Mouse (Mus musculus) embryo, embryonic 10 days (tissue): ENCODE measurements around the gene Mier1.
A peak's percentile ranks its signal among the peaks of the same experiment; 100 is the strongest.

Experiments
- DNase-seq: peaks from one replicate; pipeline ENCODE4 v3.0.0-alpha.2; 2015; ENCODE audit warnings: low spot score

Gene Mier1

GRCm38 (mm10) chr4:103114184-103115111, at the start of gene Mier1, which contains the start of gene Wdr78:
Gene Mier1, plus strand, starts transcription at chr4:103114390.
Gene Wdr78, minus strand, starts transcription at chr4:103114555.
- peak; percentile 96 for DNase-seq

GRCm38 (mm10) chr4:103064421-103064820, 49.8 kb upstream of the Mier1 start:
- DNase-seq, result no peak

GRCm38 (mm10) chr4:103064976-103065375, 49.2 kb upstream of the Mier1 start:
- no peak for DNase-seq

- no peak for DNase-seq
Measured at GRCm38 (mm10) chr4:103067906-103068655, 46.1 kb upstream of the Mier1 start.

GRCm38 (mm10) chr4:103070631-103071030, 43.6 kb upstream of the Mier1 start:
- DNase-seq, result no peak

GRCm38 (mm10) chr4:103085237-103085636, 29.0 kb upstream of the Mier1 start:
- no peak for DNase-seq

GRCm38 (mm10) chr4:103095921-103096320, 18.3 kb upstream of the Mier1 start:
- no peak for DNase-seq

- no peak for DNase-seq
Measured at GRCm38 (mm10) chr4:103098532-103098931, 15.7 kb upstream of the Mier1 start.

- no peak for DNase-seq
Measured at GRCm38 (mm10) chr4:103112651-103113050, 1.5 kb upstream of the Mier1 start.

GRCm38 (mm10) chr4:103113402-103113801, 788 bp upstream of the Mier1 start:
- peak; percentile 17 for DNase-seq

GRCm38 (mm10) chr4:103118888-103119228, 4.7 kb downstream of the Mier1 start:
- DNase-seq, result no peak

GRCm38 (mm10) chr4:103119229-103120027, 5.2 kb downstream of the Mier1 start:
- peak; percentile 76 for DNase-seq

GRCm38 (mm10) chr4:103120028-103120384, 5.8 kb downstream of the Mier1 start:
- no peak for DNase-seq

- no peak for DNase-seq
Measured at GRCm38 (mm10) chr4:103120395-103120794, 6.2 kb downstream of the Mier1 start.

GRCm38 (mm10) chr4:103120874-103121389, 6.7 kb downstream of the Mier1 start:
- DNase-seq, result no peak

GRCm38 (mm10) chr4:103123086-103123485, 8.9 kb downstream of the Mier1 start:
- DNase-seq, result no peak

- no peak for DNase-seq
Measured at GRCm38 (mm10) chr4:103123606-103124005, 9.4 kb downstream of the Mier1 start.

- DNase-seq, result no peak
Measured at GRCm38 (mm10) chr4:103126533-103126932, 12.3 kb downstream of the Mier1 start.

- no peak for DNase-seq
Measured at GRCm38 (mm10) chr4:103136946-103137345, 22.8 kb downstream of the Mier1 start.

GRCm38 (mm10) chr4:103146339-103146738, 32.1 kb downstream of the Mier1 start:
- DNase-seq, result peak; percentile 85

GRCm38 (mm10) chr4:103151946-103152345, 37.8 kb downstream of the Mier1 start:
- no peak for DNase-seq

- DNase-seq, result no peak
Measured at GRCm38 (mm10) chr4:103158781-103159180, 44.6 kb downstream of the Mier1 start.
